Mouse (Mus musculus) left cerebral cortex, postnatal 4 days (tissue): ENCODE measurements around the gene Pdxk. TPM values are rescaled to one million over a fixed set of nuclear protein-coding genes. Genes with fewer than 3 reads are reported as not detected.
"Not testable (repeated sequence)": the region's sequence is repeated elsewhere in the genome, so short reads cannot be mapped to it uniquely, and the experiment has no call there.

Source experiments
- DNase-seq: peaks from one replicate; pipeline ENCODE4 v3.0.0-alpha.2; 2022
- intact Hi-C: fragments of 180-260 bp; cut with DNase I; formaldehyde crosslinking; loops from one replicate; pipeline ENCODE4 v1.15.1; 2025
- total RNA-seq, 2 experiments: library from RNA; stranded (reverse); gene quantifications; 2 replicates each; pipeline ENCODE4 v1.2.3; 2021

Pdxk gene
- total RNA-seq, result 10 to 100 TPM; 41.1 to 45.1 TPM

DNA sequence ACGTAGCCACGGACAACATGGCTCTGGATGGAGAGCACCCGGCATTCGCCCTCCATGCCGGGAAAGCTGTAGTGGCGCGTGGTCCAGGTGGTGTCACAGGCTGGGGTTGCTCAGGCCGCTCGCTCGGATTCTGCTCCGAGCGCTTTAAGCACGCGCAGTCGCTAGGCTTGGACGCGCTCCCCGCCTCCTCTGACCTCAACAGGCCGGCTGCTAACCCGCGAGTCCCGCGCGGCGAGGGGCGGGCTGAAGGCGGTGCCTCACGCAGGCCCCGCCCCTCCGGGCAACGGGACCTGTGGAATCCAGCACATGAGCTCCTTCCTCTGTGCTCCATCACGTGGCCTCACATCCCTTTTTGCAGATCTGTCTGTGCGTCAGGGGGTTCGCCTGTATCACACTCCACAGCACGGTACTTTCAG lies at the start of gene Pdxk:
Pdxk (minus strand) TSS at position 184 of the 416 bp plus-strand sequence.
- peak; percentile 92 for DNase-seq

DNA sequence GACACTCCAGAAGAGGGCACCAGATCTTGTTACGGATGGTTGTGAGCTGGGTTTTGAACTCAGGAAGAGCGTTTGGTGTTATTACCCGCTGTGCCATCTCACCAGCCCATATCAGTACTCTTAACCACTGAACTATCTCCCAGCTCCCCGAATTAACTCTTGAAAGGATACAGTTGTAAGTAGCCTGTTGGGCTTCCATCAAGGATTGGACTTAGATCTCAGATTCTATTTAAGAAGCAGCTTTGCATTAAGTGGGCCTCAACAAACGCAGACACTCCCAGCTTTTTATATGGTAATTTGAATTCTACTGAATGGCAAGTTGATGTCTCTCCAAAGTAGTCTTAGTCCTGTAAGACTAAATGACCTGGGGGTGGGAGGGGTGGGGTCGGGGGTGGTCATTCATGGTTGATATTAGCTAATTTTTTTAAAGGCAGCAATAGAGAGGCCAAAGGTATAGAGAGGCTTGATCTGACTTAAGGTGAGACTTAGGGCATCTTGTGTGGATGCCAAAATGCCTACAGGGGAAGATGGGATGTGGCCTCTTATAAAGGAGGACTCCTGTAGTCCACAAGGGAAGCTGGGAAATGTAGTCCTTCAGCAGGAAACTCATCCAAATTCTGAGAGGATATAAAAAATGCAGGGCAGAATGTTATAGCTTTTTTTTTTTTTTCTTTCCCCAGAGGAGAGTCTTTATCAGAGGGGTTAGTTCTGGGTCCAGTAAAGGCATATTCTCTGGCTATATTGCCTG lies 38.4 kb upstream of the Pdxk start:
- DNase-seq, result no peak
- intact Hi-C loops, result no loop called here

More for the DNA sequence above, at the start of gene Pdxk:
- intact Hi-C loops, result loop anchor here (5.0 kb wide), 1 partner anchor 1073 kb away; no protein-coding TSS in a partner anchor

DNA sequence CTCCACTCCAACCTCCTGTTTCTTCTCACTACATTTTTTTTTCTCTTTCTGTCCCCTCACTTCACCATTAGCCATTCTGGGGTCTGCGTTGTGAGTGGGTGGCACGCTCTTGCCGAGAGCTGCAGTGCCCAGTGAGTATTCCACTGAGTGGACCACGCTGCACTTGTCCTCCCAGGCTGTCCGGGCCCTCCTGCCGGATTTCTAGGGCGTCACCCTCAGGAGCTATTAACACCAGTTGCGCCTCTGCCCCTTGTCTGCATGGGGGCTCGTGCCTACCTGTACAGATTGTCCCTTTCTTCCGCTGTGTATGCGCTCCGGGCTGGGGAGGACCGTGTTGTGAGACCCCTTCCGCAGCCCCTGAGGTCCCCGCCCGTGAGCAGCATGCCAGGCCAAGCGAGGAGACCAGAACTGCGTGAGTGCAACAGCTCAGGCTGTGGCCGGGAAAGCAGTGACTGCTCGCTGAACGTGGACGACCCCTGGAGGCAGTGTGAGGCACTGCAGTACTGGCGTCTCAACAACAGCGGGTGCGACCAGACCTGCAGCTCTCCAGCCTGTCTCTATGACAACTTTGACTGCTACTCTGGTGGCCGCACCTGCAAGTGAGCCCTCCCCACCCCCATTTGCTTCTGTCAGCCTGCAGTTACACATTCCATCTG lies 22.8 kb upstream of the Pdxk start:
- DNase-seq, result peak; percentile 81
- intact Hi-C loops, result no loop called here

GRCm38 (mm10) chr10:78486871-78487270 lies 22.1 kb upstream of the Pdxk start:
- DNase-seq, result no peak
- intact Hi-C loops, result no loop called here

DNA sequence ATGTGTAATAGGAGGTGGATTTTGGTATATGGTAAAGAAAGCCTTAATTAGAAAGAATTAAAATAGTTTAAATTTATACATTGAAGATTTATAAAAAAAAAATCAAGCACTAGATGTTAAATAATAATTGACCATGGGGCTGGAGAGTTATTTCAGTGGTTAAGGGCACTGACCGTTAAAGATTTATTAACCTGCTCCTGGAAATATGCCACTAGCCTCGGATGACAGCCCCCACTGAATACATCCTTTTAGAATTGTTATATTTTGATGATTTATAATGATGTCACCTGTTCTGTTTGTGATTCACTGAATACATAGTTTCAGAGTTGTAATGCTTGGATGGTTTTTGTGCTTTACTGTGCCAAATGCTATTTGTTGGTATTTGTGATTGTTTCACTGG lies 20.6 kb upstream of the Pdxk start:
- DNase-seq, intact Hi-C loops: not testable (repeated sequence)

GRCm38 (mm10) chr10:78481928-78482499 lies 17.2 kb upstream of the Pdxk start:
- intact Hi-C loops, result no loop called here
- DNase-seq, result peak; percentile 45

- no peak for DNase-seq
- intact Hi-C loops, result no loop called here
Observed at GRCm38 (mm10) chr10:78480954-78481927, 16.5 kb upstream of the Pdxk start.

GRCm38 (mm10) chr10:78476821-78477220 lies 12.0 kb upstream of the Pdxk start:
- DNase-seq, result no peak
- intact Hi-C loops, result no loop called here

DNA sequence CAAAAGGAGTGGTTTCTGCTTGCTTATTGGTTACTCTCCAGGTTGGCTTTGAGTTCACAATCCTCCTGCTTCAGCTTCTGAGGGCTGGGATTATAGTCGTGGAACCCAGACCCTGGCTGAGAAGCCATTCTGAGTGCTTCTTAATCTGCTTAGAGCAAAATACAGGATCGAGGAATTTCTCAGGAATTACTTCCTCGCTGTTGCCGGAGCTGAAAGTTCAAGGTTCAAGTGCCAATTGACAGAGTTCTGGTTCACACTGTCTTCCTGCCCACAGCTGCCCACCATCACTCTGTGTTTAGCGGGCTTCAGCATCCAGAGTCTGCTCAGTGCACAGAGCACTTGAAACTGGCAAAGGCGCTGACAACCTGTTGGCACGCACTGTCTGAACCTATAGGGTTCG lies 10.0 kb upstream of the Pdxk start:
- no peak for DNase-seq
- intact Hi-C loops, result no loop called here

GRCm38 (mm10) chr10:78473434-78473833 lies 8.7 kb upstream of the Pdxk start:
- no peak for DNase-seq
- intact Hi-C loops, result no loop called here

DNA sequence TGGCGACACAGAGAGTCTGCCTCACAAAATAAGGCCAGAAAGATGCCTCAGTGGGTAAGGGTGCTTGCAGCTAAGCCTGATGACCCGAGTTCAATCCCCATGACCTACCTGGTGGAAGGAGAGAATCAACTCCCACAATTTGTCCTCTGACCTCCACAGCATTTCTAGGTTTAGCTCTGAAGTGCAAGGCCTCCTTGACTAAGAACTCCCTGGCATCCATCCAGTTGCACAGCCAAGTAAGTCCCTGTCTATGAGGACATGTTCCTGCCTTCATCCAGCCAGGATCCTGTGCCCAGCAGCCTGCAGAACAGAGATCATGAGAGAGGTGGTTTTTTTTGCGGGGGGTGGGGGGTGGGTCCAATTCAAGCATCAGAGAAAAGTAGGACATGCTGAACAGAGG lies 7.3 kb upstream of the Pdxk start:
- no peak for DNase-seq
- intact Hi-C loops, result no loop called here

DNA sequence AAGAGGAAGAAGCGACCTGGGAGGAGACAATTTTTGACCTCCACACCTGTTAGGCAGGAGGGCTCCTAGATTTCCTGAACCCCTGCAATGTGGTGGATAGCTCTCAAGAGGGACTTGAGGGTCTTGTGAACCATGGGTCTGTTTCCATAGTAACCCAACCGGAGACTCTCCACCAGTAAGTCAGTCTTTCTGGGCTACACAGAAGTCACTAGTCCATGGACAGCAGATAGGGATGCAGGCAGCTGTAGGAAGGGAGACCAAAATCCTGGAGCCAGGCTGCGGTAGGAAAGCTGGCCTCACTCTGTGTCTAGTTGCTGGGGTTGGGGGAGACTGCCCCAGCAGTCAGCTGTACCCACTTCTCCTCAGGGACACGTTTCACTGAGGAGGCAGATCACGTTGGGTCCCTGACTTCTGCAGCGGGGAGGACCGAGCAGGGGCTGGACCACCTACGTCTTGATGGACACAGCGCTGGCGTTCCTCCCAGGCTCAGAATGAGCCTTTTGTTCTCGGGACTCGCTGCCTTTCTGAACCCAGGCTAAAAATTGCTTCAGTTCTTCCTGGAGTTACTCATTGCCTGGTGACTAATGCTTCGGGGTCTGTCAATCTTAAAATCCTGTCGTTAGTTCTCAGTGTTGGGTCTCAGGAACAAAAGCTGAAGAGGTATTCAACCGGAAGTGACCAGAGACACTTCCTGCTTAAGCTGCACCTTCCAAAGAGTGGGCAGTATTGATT lies 6.0 kb upstream of the Pdxk start:
- peak; percentile 62 for DNase-seq
- intact Hi-C loops, result no loop called here

GRCm38 (mm10) chr10:78467761-78468310 lies 3.1 kb upstream of the Pdxk start:
- DNase-seq, result peak; percentile 35
- intact Hi-C loops, result loop anchor here (5.0 kb wide), 1 partner anchor 1069 kb away; no protein-coding TSS in a partner anchor

- intact Hi-C loops, result loop anchor here (5.0 kb wide), 1 partner anchor 1071 kb away; no protein-coding TSS in a partner anchor
- DNase-seq, result no peak
Observed at GRCm38 (mm10) chr10:78466647-78467046, 1.9 kb upstream of the Pdxk start.

GRCm38 (mm10) chr10:78465472-78465871 lies 697 bp upstream of the Pdxk start:
- intact Hi-C loops, result loop anchor here (5.0 kb wide), 1 partner anchor 1072 kb away; no protein-coding TSS in a partner anchor
- DNase-seq, result no peak

GRCm38 (mm10) chr10:78464201-78464791 lies 479 bp downstream of the Pdxk start:
- DNase-seq, result no peak
- intact Hi-C loops, result no loop called here

GRCm38 (mm10) chr10:78463769-78464167 lies 1.0 kb downstream of the Pdxk start:
- intact Hi-C loops, result no loop called here
- no peak for DNase-seq

GRCm38 (mm10) chr10:78462945-78463768 lies 1.6 kb downstream of the Pdxk start:
- intact Hi-C loops, result no loop called here
- no peak for DNase-seq
